Mouse (Mus musculus) brain, embryonic 14.5 days (tissue): ENCODE data around the gene Fbxo5.

Source experiments
- CTCF ChIP-seq: fragments of 200-500 bp; IDR thresholded peaks from 2 replicates; pipeline ENCODE4 v1.5.1; 2012; ENCODE audit warnings: inconsistent platforms, mild to moderate bottlenecking, moderate library complexity, borderline replicate concordance; ENCODE audit not compliant: insufficient read depth, insufficient read length; ENCODE audit errors: extremely low read depth
- POLR2A ChIP-seq: fragments of 200-500 bp; IDR thresholded peaks from 2 replicates; pipeline ENCODE4 v1.6.1; 2012; ENCODE audit warnings: mild to moderate bottlenecking, inconsistent platforms, borderline replicate concordance; ENCODE audit not compliant: poor library complexity, insufficient read depth, insufficient read length, severe bottlenecking; ENCODE audit errors: extremely low read depth

DNA sequence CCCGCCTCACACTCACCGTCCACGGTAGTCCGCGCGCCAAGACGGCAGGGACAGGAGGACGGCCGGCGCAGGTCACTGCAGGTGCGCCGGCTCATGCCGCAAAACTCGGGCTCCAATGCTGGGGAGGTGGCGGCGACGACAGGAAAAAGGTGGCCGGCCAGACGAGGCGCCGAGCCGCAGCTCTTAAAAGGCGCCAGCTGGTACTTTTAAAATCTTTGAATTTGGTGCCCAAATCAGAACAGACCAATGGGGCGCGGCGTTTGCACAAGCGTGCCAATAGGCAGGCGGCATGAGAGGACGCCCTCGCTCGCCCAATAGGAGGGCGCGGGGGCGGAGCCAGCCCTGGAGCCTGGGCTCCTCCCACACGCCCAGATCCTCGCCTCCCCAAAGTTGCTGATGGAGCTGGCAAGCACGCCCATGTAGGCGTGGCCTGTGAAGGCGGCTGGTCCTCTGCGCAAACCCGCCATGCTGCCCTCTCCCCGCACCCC lies at the start of gene Fbxo5:
- TF ChIP-seq CTCF = no peak
- TF ChIP-seq POLR2A = no peak
